Mouse (Mus musculus): Measurements from ENCODE around the gene Sp8. TPM values are rescaled to one million over a fixed set of nuclear protein-coding genes. Genes with fewer than 3 reads are reported as not detected.

The Sp8 gene
- total RNA-seq, 1 experiment, result 1.3 TPM

DNA sequence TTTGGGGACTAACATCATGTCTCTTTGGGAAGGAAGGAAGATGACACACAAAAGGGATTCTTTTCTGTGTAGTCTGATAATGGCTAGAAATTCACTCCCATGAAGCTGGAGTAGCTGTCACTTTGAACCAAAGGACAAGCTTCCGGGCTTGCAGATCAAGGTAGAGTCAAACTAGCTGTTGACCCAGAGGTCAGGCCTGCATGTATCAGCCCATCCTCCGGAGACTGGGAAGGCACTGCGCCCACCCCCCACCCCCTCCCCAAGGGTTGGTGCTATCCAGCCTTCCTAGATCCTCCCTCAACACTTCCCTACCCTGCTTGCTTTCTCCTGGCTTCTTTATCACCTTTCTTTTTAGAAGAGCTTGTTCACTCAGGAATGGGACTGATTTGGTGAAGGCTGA lies 7.2 kb downstream of the Sp8 start:
- Histone ChIP-seq H3K4me1 (ENCODE audit: control insufficient read depth in 2 of 2, insufficient read depth in 2 of 2, low read length in 2 of 2, poor library complexity in 1 of 2) (no peaks in the 10 kb centered on the region), H3K4me3 (ENCODE audit: insufficient read depth in 1 of 2, low read depth in 1 of 2, low read length in 2 of 2, poor library complexity in 1 of 2, severe bottlenecking in 1 of 2) (no peak overlapping the region), H3K9ac (ENCODE audit: insufficient read depth, low read depth, low read length, poor library complexity, severe bottlenecking) (no peak overlapping the region), H3K36me3 (ENCODE audit: control insufficient read depth, insufficient read depth, low read length, poor library complexity, severe bottlenecking) (no peaks in the 10 kb centered on the region), H3K27ac (ENCODE audit: insufficient read depth, low read depth, low read length, poor library complexity, severe bottlenecking) (no peak overlapping the region), H3K9me3 (ENCODE audit: control insufficient read depth, insufficient read depth, low read depth, low read length) (no peaks in the 10 kb centered on the region)
- TF ChIP-seq MAFK (IDR thresholded peaks at IDR 0.05; ENCODE audit: insufficient read depth, low read depth, low read length) (no peak), HCFC1 (IDR thresholded peaks at IDR 0.05; ENCODE audit: borderline replicate concordance, insufficient read depth, low read length) (no peak), CHD2 (IDR thresholded peaks at IDR 0.05; ENCODE audit: low read depth, low read length) (no peak), ZC3H11A (IDR thresholded peaks at IDR 0.05; ENCODE audit: borderline replicate concordance, low read depth, low read length) (no peak), ZNF384 (IDR thresholded peaks at IDR 0.05; ENCODE audit: low read depth, low read length) (no peak)
- in situ Hi-C loops (cut with MboI; ENCODE audit: low sequenced_read_pairs in 2 of 2, unreplicated experiment in 2 of 2), result loop anchor here in 1 of 2 experiments (10.0 kb wide), 1 partner anchor 859 kb away; no protein-coding TSS in a partner anchor
- no peak for DNase-seq (ENCODE audit: low read depth, low spot score)

DNA sequence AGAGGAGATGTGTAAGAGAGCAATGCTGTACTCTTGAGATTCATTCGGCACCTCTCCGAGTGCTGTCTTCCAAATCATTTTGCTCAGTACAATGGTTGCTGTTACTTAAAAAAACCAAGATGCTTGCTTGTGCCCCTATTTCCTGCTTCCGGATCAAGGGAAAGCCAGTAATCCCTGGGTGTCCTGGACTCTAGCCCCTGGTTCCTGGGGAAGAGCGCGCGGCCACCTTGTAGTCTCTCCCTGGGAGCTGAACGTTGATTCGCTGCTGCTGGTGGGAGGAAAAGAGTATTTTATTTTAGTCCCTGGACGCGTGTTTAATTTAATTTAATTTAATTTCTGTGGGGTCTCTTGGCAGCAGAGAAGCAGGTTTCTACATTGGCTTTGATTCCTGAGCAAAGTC lies 8.3 kb downstream of the Sp8 start:
- in situ Hi-C loops (cut with MboI; ENCODE audit: low sequenced_read_pairs in 2 of 2, unreplicated experiment in 2 of 2), result loop anchor here in 1 of 2 experiments (10.0 kb wide), 1 partner anchor 860 kb away; no protein-coding TSS in a partner anchor
- no peaks in the 10 kb centered on the region for H3K4me1 ChIP-seq (ENCODE audit: control insufficient read depth in 2 of 2, insufficient read depth in 2 of 2, low read length in 2 of 2, poor library complexity in 1 of 2)
- H3K36me3 ChIP-seq (ENCODE audit: control insufficient read depth, insufficient read depth, low read length, poor library complexity, severe bottlenecking), result no peaks in the 10 kb centered on the region
- DNase-seq (ENCODE audit: low read depth, low spot score), result no peak
- H3K9ac ChIP-seq (ENCODE audit: insufficient read depth, low read depth, low read length, poor library complexity, severe bottlenecking), result no peak overlapping the region
- no peaks in the 10 kb centered on the region for H3K9me3 ChIP-seq (ENCODE audit: control insufficient read depth, insufficient read depth, low read depth, low read length)
- no peak overlapping the region for H3K27ac ChIP-seq (ENCODE audit: insufficient read depth, low read depth, low read length, poor library complexity, severe bottlenecking)
- TF ChIP-seq MAFK (IDR thresholded peaks at IDR 0.05; ENCODE audit: insufficient read depth, low read depth, low read length) (no peak), HCFC1 (IDR thresholded peaks at IDR 0.05; ENCODE audit: borderline replicate concordance, insufficient read depth, low read length) (no peak), CHD2 (IDR thresholded peaks at IDR 0.05; ENCODE audit: low read depth, low read length) (no peak), ZC3H11A (IDR thresholded peaks at IDR 0.05; ENCODE audit: borderline replicate concordance, low read depth, low read length) (no peak), ZNF384 (IDR thresholded peaks at IDR 0.05; ENCODE audit: low read depth, low read length) (no peak)
- peak overlapping the region in 1 of 2 experiments; percentile 80; a peak in 3 of 4 replicates for H3K4me3 ChIP-seq (ENCODE audit: insufficient read depth in 1 of 2, low read depth in 1 of 2, low read length in 2 of 2, poor library complexity in 1 of 2, severe bottlenecking in 1 of 2)

DNA sequence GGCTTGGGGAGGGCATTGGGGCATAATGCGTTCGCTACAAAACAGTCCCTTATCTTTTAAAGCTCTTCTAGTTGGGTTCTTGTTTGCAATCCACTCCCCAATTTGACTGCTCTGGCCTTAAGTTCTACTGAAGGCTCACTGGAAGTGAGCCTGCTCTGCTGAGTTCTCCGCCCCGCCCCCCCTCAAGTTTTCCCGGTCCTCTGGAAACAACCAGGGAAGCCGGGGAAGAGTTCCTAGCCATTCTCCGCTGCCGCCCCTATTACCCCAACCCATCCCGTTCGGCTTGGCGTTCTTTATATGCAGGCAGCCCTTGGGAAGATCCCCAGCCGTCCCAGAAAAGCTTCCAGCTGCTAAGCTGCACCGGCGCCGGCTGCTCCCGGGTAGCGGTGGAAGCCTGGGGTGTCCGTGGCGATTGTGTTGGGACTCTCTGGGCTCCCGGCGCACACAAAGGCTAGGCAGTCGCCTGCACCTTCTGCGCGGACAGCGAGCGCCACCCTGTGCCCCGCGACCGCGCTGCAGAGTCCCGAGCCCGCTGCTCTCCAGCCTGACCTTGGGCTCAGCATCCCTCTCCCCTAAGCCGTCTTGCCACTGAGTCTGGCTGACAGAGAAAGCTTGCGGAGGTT lies 8.8 kb downstream of the Sp8 start:
- Histone ChIP-seq H3K36me3 (ENCODE audit: control insufficient read depth, insufficient read depth, low read length, poor library complexity, severe bottlenecking) (no peaks in the 10 kb centered on the region), H3K4me1 (ENCODE audit: control insufficient read depth in 2 of 2, insufficient read depth in 2 of 2, low read length in 2 of 2, poor library complexity in 1 of 2) (no peaks in the 10 kb centered on the region), H3K27ac (ENCODE audit: insufficient read depth, low read depth, low read length, poor library complexity, severe bottlenecking) (no peak overlapping the region), H3K9me3 (ENCODE audit: control insufficient read depth, insufficient read depth, low read depth, low read length) (no peaks in the 10 kb centered on the region), H3K9ac (ENCODE audit: insufficient read depth, low read depth, low read length, poor library complexity, severe bottlenecking) (peak overlapping the region; percentile 78), H3K4me3 (ENCODE audit: insufficient read depth in 1 of 2, low read depth in 1 of 2, low read length in 2 of 2, poor library complexity in 1 of 2, severe bottlenecking in 1 of 2) (peak overlapping the region; percentile 80 to 86)
- in situ Hi-C loops (cut with MboI; ENCODE audit: low sequenced_read_pairs in 2 of 2, unreplicated experiment in 2 of 2), result loop anchor here in 1 of 2 experiments (5.0 to 10.0 kb wide), 2 partner anchors 403 to 860 kb away; no protein-coding TSS in a partner anchor
- TF ChIP-seq HCFC1 (IDR thresholded peaks at IDR 0.05; ENCODE audit: borderline replicate concordance, insufficient read depth, low read length), result no peak
- TF ChIP-seq ZC3H11A (IDR thresholded peaks at IDR 0.05; ENCODE audit: borderline replicate concordance, low read depth, low read length), result peak; percentile 93
- DNase-seq (ENCODE audit: low read depth, low spot score), result peak; percentile 68

- no peak for DNase-seq (ENCODE audit: low read depth, low spot score)
Observed at GRCm38 (mm10) chr12:118856151-118856550, 10.0 kb downstream of the Sp8 start.

More at GRCm38 (mm10) chr12:118856151-118856550, 10.0 kb downstream of the Sp8 start:
- H3K4me3 ChIP-seq (ENCODE audit: insufficient read depth in 1 of 2, low read depth in 1 of 2, low read length in 2 of 2, poor library complexity in 1 of 2, severe bottlenecking in 1 of 2), result no peak overlapping the region
- no peak overlapping the region for H3K9ac ChIP-seq (ENCODE audit: insufficient read depth, low read depth, low read length, poor library complexity, severe bottlenecking)
- no peaks in the 10 kb centered on the region for H3K9me3 ChIP-seq (ENCODE audit: control insufficient read depth, insufficient read depth, low read depth, low read length)
- TF ChIP-seq HCFC1 (IDR thresholded peaks at IDR 0.05; ENCODE audit: borderline replicate concordance, insufficient read depth, low read length) (no peak), CHD2 (IDR thresholded peaks at IDR 0.05; ENCODE audit: low read depth, low read length) (no peak), MAFK (IDR thresholded peaks at IDR 0.05; ENCODE audit: insufficient read depth, low read depth, low read length) (no peak), ZNF384 (IDR thresholded peaks at IDR 0.05; ENCODE audit: low read depth, low read length) (no peak), ZC3H11A (IDR thresholded peaks at IDR 0.05; ENCODE audit: borderline replicate concordance, low read depth, low read length) (no peak)
- in situ Hi-C loops (cut with MboI; ENCODE audit: low sequenced_read_pairs in 2 of 2, unreplicated experiment in 2 of 2), result loop anchor here in 1 of 2 experiments (5.0 to 10.0 kb wide), 2 partner anchors 404 to 861 kb away; no protein-coding TSS in a partner anchor
- no peaks in the 10 kb centered on the region for H3K4me1 ChIP-seq (ENCODE audit: control insufficient read depth in 2 of 2, insufficient read depth in 2 of 2, low read length in 2 of 2, poor library complexity in 1 of 2)
- H3K36me3 ChIP-seq (ENCODE audit: control insufficient read depth, insufficient read depth, low read length, poor library complexity, severe bottlenecking), result no peaks in the 10 kb centered on the region
- no peak overlapping the region for H3K27ac ChIP-seq (ENCODE audit: insufficient read depth, low read depth, low read length, poor library complexity, severe bottlenecking)

Measured in ES-E14 (cell line).